Mouse (Mus musculus) liver, postnatal 0 days (tissue): Measurements from ENCODE around the gene Hist1h3a.

Experiments used
- CTCF ChIP-seq: sonication (generic); IDR thresholded peaks from 2 replicates; pipeline ENCODE4 v1.5.1; 2016; ENCODE audit warnings: antibody characterized with exemption, low read depth
- EP300 ChIP-seq: IDR thresholded peaks from 2 replicates; pipeline ENCODE4 v1.6.1; 2016; ENCODE audit warnings: antibody characterized with exemption, low read depth, mild to moderate bottlenecking

DNA sequence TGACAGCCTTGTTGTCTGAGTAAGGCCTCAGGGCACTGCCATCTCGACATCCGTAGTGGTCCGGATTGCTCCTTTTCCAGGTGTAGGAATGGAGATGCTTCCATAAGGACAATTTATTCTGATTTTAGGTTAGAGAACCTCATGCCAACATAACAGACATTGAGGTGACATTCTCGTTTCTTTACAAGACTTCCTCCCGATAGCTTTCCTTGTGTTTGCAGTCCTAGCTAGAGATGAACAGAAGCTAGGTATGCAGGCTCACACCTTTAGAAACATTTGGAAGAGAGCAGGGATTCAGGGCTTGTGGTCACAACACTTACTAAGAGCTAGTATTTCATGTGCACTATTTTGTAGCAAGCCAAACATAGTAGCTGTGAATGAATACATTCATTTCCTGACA, 19.0 kb downstream of the Hist1h3a start:
- TF ChIP-seq CTCF (no peak), EP300 (no peak)
